Mouse (Mus musculus) kidney, postnatal 4 days (tissue): Measurements from ENCODE around the gene Cnot9.
"Not testable (repeated sequence)": the region's sequence is repeated elsewhere in the genome, so short reads cannot be mapped to it uniquely, and the experiment has no call there.

Source experiments
- DNase-seq, 2 experiments: peaks; one replicate each; pipeline ENCODE4 v3.0.0; 2021; ENCODE audit warnings: mixed read lengths in 2 of 2

The Cnot9 gene

GRCm38 (mm10) chr1:74505721-74506464, at the start of gene Cnot9:
Cnot9 (plus strand) TSS chr1:74506058.
- DNase-seq, result peak; percentile 100

- DNase-seq, result peak; percentile 65 to 69
Measured at GRCm38 (mm10) chr1:74460273-74460672, 45.6 kb upstream of the Cnot9 start.

GRCm38 (mm10) chr1:74485792-74486191, 20.1 kb upstream of the Cnot9 start:
- DNase-seq, result no peak

GRCm38 (mm10) chr1:74501106-74501505, 4.8 kb upstream of the Cnot9 start:
- DNase-seq, result no peak

GRCm38 (mm10) chr1:74505393-74505720, 501 bp upstream of the Cnot9 start:
- no peak for DNase-seq

- DNase-seq, result peak; percentile 73 to 84
Measured at GRCm38 (mm10) chr1:74506471-74506881, 618 bp downstream of the Cnot9 start.

- DNase-seq, result no peak
Measured at GRCm38 (mm10) chr1:74507780-74508179, 1.9 kb downstream of the Cnot9 start.

- DNase-seq, result no peak
Measured at GRCm38 (mm10) chr1:74511306-74511705, 5.4 kb downstream of the Cnot9 start.

- DNase-seq, result not testable (repeated sequence)
Measured at GRCm38 (mm10) chr1:74512999-74513398, 7.1 kb downstream of the Cnot9 start.

- DNase-seq, result no peak
Measured at GRCm38 (mm10) chr1:74519875-74520274, 14.0 kb downstream of the Cnot9 start.

GRCm38 (mm10) chr1:74524746-74525145, 18.9 kb downstream of the Cnot9 start:
- no peak for DNase-seq

GRCm38 (mm10) chr1:74528589-74528988, 22.7 kb downstream of the Cnot9 start:
- peak in 1 of 2 experiments; percentile 12 for DNase-seq

GRCm38 (mm10) chr1:74538650-74539049, 32.8 kb downstream of the Cnot9 start:
- DNase-seq, result no peak

- peak; percentile 19 to 38 for DNase-seq
Measured at GRCm38 (mm10) chr1:74542451-74542961, 36.6 kb downstream of the Cnot9 start, which contains the start of gene Plcd4. Plcd4 (plus strand) TSS chr1:74542888.

GRCm38 (mm10) chr1:74544184-74544583, 38.3 kb downstream of the Cnot9 start, which contains the start of gene Usp37:
Usp37 (minus strand) TSS chr1:74544284.
- DNase-seq, result no peak

GRCm38 (mm10) chr1:74559061-74559460, 53.2 kb downstream of the Cnot9 start:
- no peak for DNase-seq

GRCm38 (mm10) chr1:74565834-74566233, 60.0 kb downstream of the Cnot9 start:
- DNase-seq, result no peak

- DNase-seq, result no peak
Measured at GRCm38 (mm10) chr1:74569739-74570719, 64.2 kb downstream of the Cnot9 start.
